Mouse (Mus musculus): ENCODE measurements around the gene Atp5h.

Atp5h gene

GRCm38 (mm10) chr11:115437571-115438122, 17.9 kb upstream of the Atp5h start:
- no peak for DNase-seq (ENCODE audit: low read depth, low spot score)

- no peak for DNase-seq (ENCODE audit: low read depth, low spot score)
Measured at GRCm38 (mm10) chr11:115435596-115436337, 16.0 kb upstream of the Atp5h start.

- DNase-seq (ENCODE audit: low read depth, low spot score) = no peak
Measured at GRCm38 (mm10) chr11:115433342-115433741, 13.6 kb upstream of the Atp5h start.

- DNase-seq (ENCODE audit: low read depth, low spot score) = no peak
Measured at GRCm38 (mm10) chr11:115432814-115433213, 13.1 kb upstream of the Atp5h start.

GRCm38 (mm10) chr11:115430561-115430960, 10.8 kb upstream of the Atp5h start:
- no peak for DNase-seq (ENCODE audit: low read depth, low spot score)

- DNase-seq (ENCODE audit: low read depth, low spot score) = no peak
Measured at GRCm38 (mm10) chr11:115429307-115429706, 9.5 kb upstream of the Atp5h start.

- DNase-seq (ENCODE audit: low read depth, low spot score) = peak; percentile 80
Measured at GRCm38 (mm10) chr11:115427482-115428331, 7.9 kb upstream of the Atp5h start.

GRCm38 (mm10) chr11:115425671-115426070, 5.9 kb upstream of the Atp5h start:
- no peak for DNase-seq (ENCODE audit: low read depth, low spot score)

- no peak for DNase-seq (ENCODE audit: low read depth, low spot score)
Measured at GRCm38 (mm10) chr11:115424666-115425065, 4.9 kb upstream of the Atp5h start.

- no peak for DNase-seq (ENCODE audit: low read depth, low spot score)
Measured at GRCm38 (mm10) chr11:115423091-115423490, 3.3 kb upstream of the Atp5h start.

GRCm38 (mm10) chr11:115421972-115422371, 2.2 kb upstream of the Atp5h start:
- no peak for DNase-seq (ENCODE audit: low read depth, low spot score)

GRCm38 (mm10) chr11:115421328-115421727, 1.6 kb upstream of the Atp5h start:
- no peak for DNase-seq (ENCODE audit: low read depth, low spot score)

GRCm38 (mm10) chr11:115420336-115421190, 801 bp upstream of the Atp5h start:
- DNase-seq (ENCODE audit: low read depth, low spot score) = no peak

- no peak for DNase-seq (ENCODE audit: low read depth, low spot score)
Measured at GRCm38 (mm10) chr11:115409556-115409955, 10.2 kb downstream of the Atp5h start.

GRCm38 (mm10) chr11:115408266-115408920, 11.4 kb downstream of the Atp5h start:
- DNase-seq (ENCODE audit: low read depth, low spot score) = no peak

GRCm38 (mm10) chr11:115406858-115407401, 12.8 kb downstream of the Atp5h start:
- DNase-seq (ENCODE audit: low read depth, low spot score) = no peak

- no peak for DNase-seq (ENCODE audit: low read depth, low spot score)
Measured at GRCm38 (mm10) chr11:115405723-115406122, 14.0 kb downstream of the Atp5h start.

GRCm38 (mm10) chr11:115403338-115404124, 16.2 kb downstream of the Atp5h start, which contains the start of gene Mrpl58:
TSS of gene Mrpl58 (plus strand) at chr11:115403752.
- peak; percentile 75 for DNase-seq (ENCODE audit: low read depth, low spot score)

- DNase-seq (ENCODE audit: low read depth, low spot score) = no peak
Measured at GRCm38 (mm10) chr11:115400630-115401391, 19.0 kb downstream of the Atp5h start.

Data from embryo, embryonic 11.5 days (tissue).